19 mouse cellular contexts compared by ENCODE assay signal in the genomic region with DNA sequence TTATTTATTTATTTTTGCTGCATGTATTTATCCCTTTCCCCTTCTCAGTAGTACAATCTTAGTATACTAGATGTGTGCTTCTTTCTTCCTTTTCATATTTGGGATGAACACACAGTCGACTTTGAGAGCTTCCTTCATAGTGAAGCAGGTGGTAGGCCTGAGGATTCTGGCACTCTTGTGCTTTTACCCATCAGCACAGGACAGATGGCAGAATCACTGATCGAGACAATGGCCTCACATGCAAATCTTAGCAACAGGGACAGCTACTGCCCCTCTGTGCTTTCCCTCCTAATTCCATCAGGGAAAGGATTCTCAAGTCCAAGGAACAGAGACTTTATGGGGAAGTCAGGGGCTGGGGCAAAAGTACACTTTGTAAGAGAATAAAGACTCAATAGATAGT. TPM values are rescaled to one million over a fixed set of nuclear protein-coding genes. Genes with fewer than 3 reads are reported as not detected.
A peak's percentile ranks its signal among the peaks of the same experiment; 100 is the strongest.
DNase-seq lines count a peak whose midpoint lies in the region; ATAC-seq and TF ChIP-seq lines count a peak whose summit lies in the region.
"Had no signal": no experiment of that assay in that cellular context is flagged by ENCODE, and none has a peak within 500 bp of the region (broad histone marks: within the 10 kb centered on the region; RNA-seq: fewer than 3 reads in every experiment).

No protein-coding gene starts in this region.

- no peak for DNase-seq in hindbrain, embryonic 11.5 days (ENCODE audit: low spot score)
- peak; percentile 94 for DNase-seq in cerebellum, adult 9-10 months
- DNase-seq in forebrain, postnatal 0 days, result peak; percentile 22
- DNase-seq in stomach, postnatal 0 days (ENCODE audit: low spot score), result no peak
- DNase-seq in gastrocnemius, postnatal 14 days, result no peak
- no peak for DNase-seq in frontal cortex, postnatal 10 days (ENCODE audit: low spot score in 2 of 2)
- DNase-seq: heart, adult 18-20 months; liver, postnatal 0 days; lung, postnatal 4 days; thymus, adult 18-20 months had no signal

- no peak for TF ChIP-seq EP300 in stomach, postnatal 0 days (optimal IDR thresholded peaks at IDR 0.05)

- no peak overlapping the region for H3K9ac ChIP-seq in hindbrain, embryonic 11.5 days (ENCODE audit: low read depth, low read length)
- no peak overlapping the region for H3K9ac ChIP-seq in hindbrain, embryonic 12.5 days
- no peak overlapping the region for H3K9ac ChIP-seq in forebrain, postnatal 0 days
- H3K9ac ChIP-seq in stomach, postnatal 0 days (ENCODE audit: low read length), result no peak overlapping the region
- H3K9ac ChIP-seq: limb, embryonic 15.5 days; liver, postnatal 0 days; neural tube, embryonic 12.5 days had no signal

- intact Hi-C loops in gastrocnemius, postnatal 14 days (cut with DNase I; ENCODE audit: low total_unique reads), result no loop called here

- no peaks in the 10 kb centered on the region for H3K36me3 ChIP-seq in hindbrain, embryonic 11.5 days (ENCODE audit: control insufficient read depth, insufficient read depth, low read length)
- no peaks in the 10 kb centered on the region for H3K36me3 ChIP-seq in hindbrain, embryonic 12.5 days
- no peaks in the 10 kb centered on the region for H3K36me3 ChIP-seq in forebrain, postnatal 0 days (ENCODE audit: insufficient read depth)
- no peaks in the 10 kb centered on the region for H3K36me3 ChIP-seq in stomach, postnatal 0 days (ENCODE audit: control insufficient read depth, insufficient read depth, low read length)
- H3K36me3 ChIP-seq: limb, embryonic 15.5 days; neural tube, embryonic 12.5 days had no signal

- no peaks in the 10 kb centered on the region for H3K27me3 ChIP-seq in hindbrain, embryonic 11.5 days (ENCODE audit: control insufficient read depth, insufficient read depth, low read length)
- H3K27me3 ChIP-seq in hindbrain, embryonic 12.5 days, result no peaks in the 10 kb centered on the region
- H3K27me3 ChIP-seq in forebrain, postnatal 0 days (ENCODE audit: insufficient read depth, low read length), result no peaks in the 10 kb centered on the region
- H3K27me3 ChIP-seq in stomach, postnatal 0 days (ENCODE audit: control insufficient read depth, insufficient read depth, low read length), result no peaks in the 10 kb centered on the region
- H3K27me3 ChIP-seq: limb, embryonic 15.5 days; neural tube, embryonic 12.5 days had no signal

- no peak for TF ChIP-seq CTCF in forebrain, postnatal 0 days (IDR thresholded peaks at IDR 0.05; ENCODE audit: low read depth)
- no peak for TF ChIP-seq CTCF in stomach, postnatal 0 days (IDR thresholded peaks at IDR 0.05; ENCODE audit: low read depth)

- no peak overlapping the region for H3K4me3 ChIP-seq in hindbrain, embryonic 11.5 days (ENCODE audit: low read depth, low read length)
- H3K4me3 ChIP-seq in hindbrain, embryonic 12.5 days, result no peak overlapping the region
- no peak overlapping the region for H3K4me3 ChIP-seq in forebrain, postnatal 0 days (ENCODE audit: low read depth, low read length)
- no peak overlapping the region for H3K4me3 ChIP-seq in stomach, postnatal 0 days (ENCODE audit: low read depth, low read length)
- H3K4me3 ChIP-seq: limb, embryonic 15.5 days; neural tube, embryonic 12.5 days had no signal

- no peak overlapping the region for H3K4me2 ChIP-seq in hindbrain, embryonic 11.5 days (replicated peaks; ENCODE audit: low read depth, low read length)
- no peak overlapping the region for H3K4me2 ChIP-seq in hindbrain, embryonic 12.5 days (replicated peaks)
- H3K4me2 ChIP-seq in forebrain, postnatal 0 days (ENCODE audit: low read depth), result no peak overlapping the region
- H3K4me2 ChIP-seq in stomach, postnatal 0 days (replicated peaks; ENCODE audit: low read depth), result no peak overlapping the region
- H3K4me2 ChIP-seq: limb, embryonic 15.5 days; neural tube, embryonic 12.5 days had no signal

- WGBS in hindbrain, embryonic 11.5 days, result 53% methylated on average over 2 of the region's 2 CpGs
- 68% methylated on average over 2 of the region's 2 CpGs for WGBS in hindbrain, embryonic 12.5 days
- WGBS in forebrain, postnatal 0 days, result 32% methylated on average over 2 of the region's 2 CpGs
- WGBS in stomach, postnatal 0 days, result 82% methylated on average over 2 of the region's 2 CpGs

- H3K27ac ChIP-seq in hindbrain, embryonic 11.5 days (ENCODE audit: low read depth, low read length), result no peak overlapping the region
- no peak overlapping the region for H3K27ac ChIP-seq in hindbrain, embryonic 12.5 days
- H3K27ac ChIP-seq in forebrain, postnatal 0 days (ENCODE audit: low read depth, low read length), result no peak overlapping the region
- no peak overlapping the region for H3K27ac ChIP-seq in stomach, postnatal 0 days (replicated peaks)
- H3K27ac ChIP-seq: limb, embryonic 15.5 days; neural tube, embryonic 12.5 days had no signal

- ATAC-seq in hindbrain, embryonic 11.5 days (ENCODE audit: low FRiP score), result peak; percentile 33; the same call in 1 of the 2 replicates
- ATAC-seq in hindbrain, embryonic 12.5 days (ENCODE audit: low FRiP score), result no peak
- peak; percentile 100 for ATAC-seq in cerebellum, adult (ENCODE audit: insufficient number of reproducible peaks, low FRiP score, low TSS enrichment)
- ATAC-seq in forebrain, postnatal 0 days, result no peak
- ATAC-seq in stomach, postnatal 0 days (ENCODE audit: low FRiP score, low TSS enrichment), result no peak
- ATAC-seq: inflammation-experienced regulatory T-cells, adult 6 months; liver, postnatal 0 days had no signal

- H3K4me1 ChIP-seq in hindbrain, embryonic 11.5 days (replicated peaks; ENCODE audit: control insufficient read depth, insufficient read depth, low read length), result no peaks in the 10 kb centered on the region
- no peaks in the 10 kb centered on the region for H3K4me1 ChIP-seq in hindbrain, embryonic 12.5 days
- no peaks in the 10 kb centered on the region for H3K4me1 ChIP-seq in forebrain, postnatal 0 days (ENCODE audit: insufficient read depth)
- no peaks in the 10 kb centered on the region for H3K4me1 ChIP-seq in stomach, postnatal 0 days (replicated peaks; ENCODE audit: control insufficient read depth, insufficient read depth)
- H3K4me1 ChIP-seq: limb, embryonic 15.5 days; neural tube, embryonic 12.5 days had no signal

- no peaks in the 10 kb centered on the region for H3K9me3 ChIP-seq in hindbrain, embryonic 11.5 days (ENCODE audit: control insufficient read depth, low read length)
- H3K9me3 ChIP-seq in hindbrain, embryonic 12.5 days (replicated peaks), result no peaks in the 10 kb centered on the region
- H3K9me3 ChIP-seq in forebrain, postnatal 0 days (ENCODE audit: low read length), result no peaks in the 10 kb centered on the region
- H3K9me3 ChIP-seq in stomach, postnatal 0 days (ENCODE audit: control insufficient read depth, low read length), result no peaks in the 10 kb centered on the region
- H3K9me3 ChIP-seq: limb, embryonic 15.5 days; neural tube, embryonic 12.5 days had no signal

RNA-seq across cellular contexts. Expression of a gene that starts 33.7 kb away (rescaled TPM):
- polyA plus RNA-seq in hindbrain, embryonic 11.5 days (2014; fragmentation: Nextera tagmentation; extraction: Ambion mirVana), result 3.1 and 3.4 TPM in 2 replicates
- polyA plus RNA-seq in hindbrain, embryonic 12.5 days (2016; fragmentation: Nextera tagmentation; extraction: Ambion mirVana), result 4.7 and 5.0 TPM in 2 replicates
- total RNA-seq in forebrain, postnatal 0 days (2014; rRNA removed), result 11.7 and 21.9 TPM in 2 replicates
- polyA plus RNA-seq in forebrain, postnatal 0 days (2015; fragmentation: Nextera tagmentation; extraction: Ambion mirVana), result 7.6 and 10.2 TPM in 2 replicates
- 0.05 and 0.08 TPM in 2 replicates for polyA plus RNA-seq in stomach, postnatal 0 days (2015; fragmentation: Nextera tagmentation; extraction: Ambion mirVana)
- not detected for total RNA-seq in gastrocnemius, postnatal 14 days (2021)
- total RNA-seq: gastrocnemius, adult 18-20 months; heart, adult 18-20 months had no signal
- polyA plus RNA-seq: C2C12; heart, postnatal 0 days; kidney, embryonic 14.5 days; liver, postnatal 0 days had no signal

Comparison
In these comparisons a context has a peak if more than half of its experiments do, and no peak if none do; other contexts are left out.
1. ATAC-seq: peak in hindbrain, embryonic 11.5 days (single experiment) and cerebellum, adult (single experiment); none in hindbrain, embryonic 12.5 days (single experiment), forebrain, postnatal 0 days (single experiment) and stomach, postnatal 0 days (single experiment).
2. DNase-seq: peak in cerebellum, adult 9-10 months (single experiment) and forebrain, postnatal 0 days (single experiment); none in hindbrain, embryonic 11.5 days (single experiment), stomach, postnatal 0 days (single experiment), gastrocnemius, postnatal 14 days (single experiment) and frontal cortex, postnatal 10 days (0 of 2).